Mouse (Mus musculus) thymus, adult 2 months (tissue): ENCODE data around the gene Riox2. TPM values are rescaled to one million over a fixed set of nuclear protein-coding genes. Genes with fewer than 3 reads are reported as not detected.
"Not testable (repeated sequence)": the region's sequence is repeated elsewhere in the genome, so short reads cannot be mapped to it uniquely, and the experiment has no call there.

Experiments used
- DNase-seq: peaks from one replicate; pipeline ENCODE4 v3.0.0; 2021
- H3K27ac ChIP-seq: fragments of 200-500 bp; 2 replicates; pipeline ENCODE4 v1.5.1; 2012; ENCODE audit warnings: low read length, control low read depth; ENCODE audit not compliant: control insufficient read depth, insufficient read depth
- H3K27me3 ChIP-seq: fragments of 200-500 bp; 2 replicates; pipeline ENCODE4 v1.6.1; 2012; ENCODE audit warnings: mild to moderate bottlenecking, low read length, moderate library complexity, mixed read lengths; ENCODE audit not compliant: control insufficient read depth, insufficient read depth
- H3K36me3 ChIP-seq: fragments of 200-500 bp; 2 replicates; pipeline ENCODE4 v1.6.1; 2012; ENCODE audit warnings: mild to moderate bottlenecking, low read length, moderate library complexity; ENCODE audit not compliant: control insufficient read depth, insufficient read depth
- H3K4me1 ChIP-seq: fragments of 200-500 bp; replicated peaks from 2 replicates; pipeline ENCODE4 v1.6.1; 2012; ENCODE audit warnings: low read length; ENCODE audit not compliant: control insufficient read depth, insufficient read depth
- H3K4me3 ChIP-seq: fragments of 200-500 bp; 2 replicates; pipeline ENCODE4 v1.5.1; 2012; ENCODE audit warnings: mild to moderate bottlenecking, low read length, control low read depth, moderate library complexity; ENCODE audit not compliant: control insufficient read depth, insufficient read depth
- CTCF ChIP-seq: fragments of 200-500 bp; IDR thresholded peaks from 2 replicates; pipeline ENCODE4 v1.5.1; 2012; ENCODE audit warnings: mild to moderate bottlenecking, control low read depth, low read length, moderate library complexity, borderline replicate concordance; ENCODE audit not compliant: control insufficient read depth, poor library complexity, insufficient read depth; ENCODE audit errors: extremely low read depth
- POLR2A ChIP-seq: fragments of 200-500 bp; IDR thresholded peaks from 2 replicates; pipeline ENCODE4 v1.6.1; 2012; ENCODE audit warnings: mild to moderate bottlenecking, low read length, control low read depth, moderate library complexity; ENCODE audit not compliant: control insufficient read depth, poor library complexity, insufficient read depth; ENCODE audit errors: extremely low read depth
- WGBS: fragments of 180-500 bp; shearing (Covaris S2); methylation state at CpG from one replicate; pipeline ENCODE4 v1.1.7; 2018; 5-methylcytosine and 5-hydroxymethylcytosine counted together
- polyA plus RNA-seq: library from polyadenylated mRNA; depleted of rRNA; stranded (reverse); fragments of >200 nt; gene quantifications from 2 replicates; pipeline ENCODE4 v1.2.3, GENCODE M21; 2012

Riox2 gene
- polyA plus RNA-seq, 1 experiment: 8.9 TPM

DNA sequence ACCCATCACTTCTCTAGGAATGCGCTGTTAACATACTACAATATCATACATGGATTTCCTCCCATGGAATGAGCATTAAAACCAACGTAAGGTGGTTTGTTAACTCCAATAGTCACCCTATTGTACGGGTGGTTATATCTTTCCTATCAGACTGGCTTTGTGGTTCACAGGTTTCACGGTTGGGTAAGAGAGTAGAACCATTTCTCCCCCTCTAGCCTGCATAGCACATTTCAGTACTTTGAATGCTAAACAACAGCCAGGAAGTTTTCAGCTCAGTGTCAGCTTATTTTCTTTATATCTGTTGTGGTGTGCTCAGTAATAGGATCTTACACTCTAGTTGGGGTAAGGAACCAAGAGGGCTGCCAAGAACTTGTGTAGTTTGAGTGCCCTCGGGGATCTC, 19.8 kb upstream of the Riox2 start:
- WGBS: 63% methylated on average over 5 of the region's 5 CpGs
- no peak for TF ChIP-seq POLR2A
- no peak for TF ChIP-seq CTCF
- no peaks in the 10 kb centered on the region for H3K4me1 ChIP-seq

DNA sequence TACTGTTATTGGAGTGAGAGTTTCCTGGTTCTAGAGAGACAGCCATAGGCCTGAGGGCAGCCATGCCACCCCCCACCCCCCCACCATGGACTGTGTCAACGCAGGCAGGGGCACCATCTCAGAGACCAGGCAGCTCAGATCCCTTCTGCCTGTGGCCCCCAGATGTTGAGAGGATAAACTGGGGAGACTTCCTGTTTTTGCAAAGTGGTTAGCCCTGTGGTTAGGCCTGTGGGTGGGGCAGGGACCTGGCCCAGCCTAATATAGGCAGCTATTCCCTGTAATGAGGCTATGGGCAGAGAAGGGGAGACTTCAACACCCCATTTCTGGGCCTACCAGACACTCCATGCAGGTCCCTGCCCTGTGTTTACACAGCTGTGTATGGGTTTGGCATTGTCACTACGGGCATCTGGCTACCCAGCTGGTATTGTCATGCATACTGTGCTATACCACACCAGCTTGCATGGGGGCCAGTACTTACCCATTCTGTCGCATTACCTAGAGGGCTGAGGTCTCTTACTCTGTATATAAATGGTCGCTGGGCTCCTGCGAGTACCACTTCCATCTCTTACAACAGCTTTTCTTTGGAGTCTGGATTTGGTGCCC, 12.2 kb upstream of the Riox2 start:
- H3K27me3 ChIP-seq, H3K27ac ChIP-seq, H3K4me3 ChIP-seq, H3K36me3 ChIP-seq: not testable (repeated sequence)
- H3K4me1 ChIP-seq: peaks cover 12% of the 10 kb centered on the region
- DNase-seq: peak; percentile 58
- 8% methylated on average over 5 of the region's 5 CpGs for WGBS

More for the DNA sequence above, 19.8 kb upstream of the Riox2 start:
- H3K27ac ChIP-seq: no peak overlapping the region
- H3K27me3 ChIP-seq: no peaks in the 10 kb centered on the region
- H3K36me3 ChIP-seq: no peaks in the 10 kb centered on the region
- DNase-seq: no peak
- H3K4me3 ChIP-seq: no peak overlapping the region

DNA sequence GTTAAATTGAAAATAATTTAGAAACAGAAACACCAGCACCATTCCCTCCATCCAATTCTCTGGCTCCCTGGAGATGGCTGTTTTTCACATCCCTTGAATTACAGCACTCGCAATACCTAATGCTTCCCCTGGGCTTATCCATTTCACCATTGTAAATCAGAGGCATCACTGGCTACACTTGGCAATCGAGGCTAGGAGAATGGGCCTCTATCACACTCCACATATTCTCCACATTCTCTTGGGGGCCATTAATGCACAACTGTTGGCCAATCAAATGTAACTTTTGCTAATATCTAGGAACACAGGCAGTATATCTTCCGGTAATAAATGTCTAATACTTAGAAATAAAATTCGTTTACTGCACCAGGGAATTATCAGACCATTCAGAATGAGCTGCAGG, 8.0 kb upstream of the Riox2 start:
- Histone ChIP-seq H3K27me3 (no peaks in the 10 kb centered on the region), H3K27ac (no peak overlapping the region), H3K36me3 (no peaks in the 10 kb centered on the region), H3K4me3 (no peak overlapping the region), H3K4me1 (peaks cover 12% of the 10 kb centered on the region)
- TF ChIP-seq CTCF: no peak
- TF ChIP-seq POLR2A: no peak
- no peak for DNase-seq
- 95% methylated on average over 4 of the region's 4 CpGs for WGBS

DNA sequence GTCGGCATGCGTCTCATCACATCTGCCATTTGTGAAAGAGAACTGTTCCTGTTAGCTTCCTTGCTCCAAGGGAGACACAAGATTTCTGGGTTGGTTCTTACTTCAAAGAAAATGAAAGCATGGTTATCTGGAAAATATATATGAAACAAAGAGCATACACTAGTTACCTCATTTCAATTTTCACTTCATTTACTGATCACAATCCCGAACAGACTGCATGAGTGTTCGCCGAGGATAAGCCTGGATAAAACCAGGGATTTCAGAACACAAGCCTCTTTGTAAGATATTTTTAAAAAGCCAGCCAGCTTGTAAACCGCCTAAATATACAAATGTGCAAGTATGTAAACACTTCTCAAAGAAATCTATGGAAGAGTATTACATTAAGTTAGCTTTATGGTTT, 7.6 kb upstream of the Riox2 start:
- DNase-seq: no peak
- TF ChIP-seq POLR2A (no peak), CTCF (no peak)
- Histone ChIP-seq H3K4me1 (peaks cover 8% of the 10 kb centered on the region), H3K36me3 (no peaks in the 10 kb centered on the region), H3K27me3 (no peaks in the 10 kb centered on the region), H3K4me3 (no peak overlapping the region), H3K27ac (no peak overlapping the region)
- WGBS: 94% methylated on average over 6 of the region's 6 CpGs

DNA sequence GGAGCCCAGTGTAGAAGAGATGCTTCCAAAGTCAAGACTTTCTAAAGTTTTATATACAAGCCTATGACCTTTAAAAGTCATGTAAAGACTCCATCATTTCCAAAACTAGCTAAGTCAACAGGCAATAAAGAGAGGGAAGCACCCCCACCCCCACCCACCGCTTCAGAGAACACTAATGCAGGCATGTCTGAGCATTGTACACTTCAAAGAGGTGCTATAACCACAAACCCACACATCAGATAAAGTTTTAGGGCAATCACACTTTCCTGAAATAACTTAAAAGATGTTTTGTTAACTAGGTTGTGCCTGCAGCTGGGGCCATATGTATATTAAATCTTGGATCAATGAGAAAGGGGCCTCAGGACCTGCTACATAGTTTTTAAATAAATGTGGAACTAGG, 1.7 kb upstream of the Riox2 start:
- no peak for TF ChIP-seq POLR2A
- no peak for TF ChIP-seq CTCF
- no peaks in the 10 kb centered on the region for H3K36me3 ChIP-seq
- no peak for DNase-seq
- no peak overlapping the region for H3K4me3 ChIP-seq
- H3K27me3 ChIP-seq: no peaks in the 10 kb centered on the region
- 3% methylated on average over 1 of the region's 1 CpGs for WGBS
- H3K27ac ChIP-seq: no peak overlapping the region
- no peaks in the 10 kb centered on the region for H3K4me1 ChIP-seq

DNA sequence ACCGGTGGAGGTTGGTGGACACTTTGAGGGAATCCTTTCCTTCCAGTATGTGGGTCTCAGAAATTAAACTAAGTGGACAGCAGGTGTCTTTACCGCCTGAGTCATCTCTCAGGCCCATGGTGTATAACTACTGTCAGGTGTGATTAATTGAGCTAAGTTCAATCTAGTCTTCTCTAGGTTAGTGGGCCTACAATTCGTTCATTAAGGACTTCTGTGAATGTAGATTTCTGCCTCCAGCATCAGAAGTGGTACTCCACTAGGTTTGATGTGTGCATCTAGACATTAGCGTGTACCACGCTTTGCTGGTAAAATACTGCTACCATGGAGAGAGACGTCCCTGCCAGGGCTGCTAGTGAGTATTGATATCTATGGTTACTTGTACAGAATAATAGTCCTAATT, 971 bp downstream of the Riox2 start:
- Histone ChIP-seq H3K4me3 (no peak overlapping the region), H3K4me1 (no peaks in the 10 kb centered on the region), H3K27me3 (no peaks in the 10 kb centered on the region), H3K27ac (no peak overlapping the region), H3K36me3 (peaks cover 10% of the 10 kb centered on the region)
- 59% methylated on average over 6 of the region's 6 CpGs for WGBS
- TF ChIP-seq CTCF (no peak), POLR2A (no peak)
- no peak for DNase-seq

DNA sequence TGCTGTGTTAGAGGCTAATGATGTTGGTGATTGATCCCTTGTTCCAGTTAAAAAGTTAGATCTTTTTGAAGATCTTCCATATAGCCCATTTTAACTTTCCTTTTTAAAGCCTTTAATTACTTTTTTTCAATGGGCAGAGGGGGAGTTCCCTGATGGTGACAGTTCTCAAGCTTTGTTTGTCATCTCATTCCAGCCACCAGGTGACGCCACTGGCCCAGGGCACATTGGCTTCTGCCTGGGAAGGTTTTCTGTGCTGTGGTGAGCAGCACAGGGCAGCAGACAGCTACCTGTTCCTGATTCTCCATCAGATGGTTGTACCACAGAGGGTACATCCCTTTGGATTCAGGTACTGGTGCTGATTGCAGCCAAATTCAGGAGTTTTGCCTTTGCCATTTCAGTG, 3.2 kb downstream of the Riox2 start:
- H3K4me1 ChIP-seq: no peaks in the 10 kb centered on the region
- WGBS: 36% methylated on average over 1 of the region's 1 CpGs
- DNase-seq: peak; percentile 48
- no peak overlapping the region for H3K27ac ChIP-seq
- TF ChIP-seq POLR2A: no peak
- TF ChIP-seq CTCF: peak; percentile 62; the same call in 1 of the 2 replicates
- H3K27me3 ChIP-seq: no peaks in the 10 kb centered on the region
- no peak overlapping the region for H3K4me3 ChIP-seq
- H3K36me3 ChIP-seq: peaks cover 13% of the 10 kb centered on the region
